Mouse (Mus musculus) stomach, postnatal 0 days (tissue): Measurements from ENCODE around the gene Zfp367.

ENCODE experiments used
- CTCF ChIP-seq: IDR thresholded peaks from 2 replicates; pipeline ENCODE4 v1.5.1; 2016; ENCODE audit warnings: antibody characterized with exemption, low read depth, mild to moderate bottlenecking, moderate library complexity
- EP300 ChIP-seq: optimal IDR thresholded peaks from 2 replicates; pipeline ENCODE3; 2016; ENCODE audit warnings: antibody characterized with exemption

DNA sequence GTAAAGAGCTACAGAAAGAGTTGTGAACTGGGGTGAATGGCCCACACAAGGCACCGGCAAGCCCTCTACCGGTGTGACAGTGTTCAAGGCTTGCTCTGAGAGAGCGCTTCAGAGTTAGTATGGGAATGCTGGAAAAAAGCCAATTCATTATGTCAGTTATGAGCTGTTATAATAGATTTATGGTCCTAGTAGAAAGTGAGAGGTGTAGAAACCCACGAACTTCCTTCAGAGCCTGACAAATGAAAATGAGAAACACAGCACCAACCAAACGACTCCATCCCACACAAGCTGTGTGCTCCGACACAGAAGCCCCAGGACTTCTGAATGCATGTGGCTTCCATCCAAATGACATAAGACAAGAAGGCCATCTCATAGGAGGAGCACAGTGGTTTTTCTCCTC lies 44.9 kb upstream of the Zfp367 start:
- TF ChIP-seq EP300 (no peak), CTCF (no peak)
